Mouse (Mus musculus) lung, adult 2 months (tissue): ENCODE measurements at regions not wholly inside any gene's neighbourhood (a gene's known extent, or its start where the extent isn't known, plus 50 kb on each side); places are given as distances from the start of the nearest gene placed in this dataset.

Experiments used
- CTCF ChIP-seq: fragments of 200-500 bp; IDR thresholded peaks from 2 replicates; pipeline ENCODE4 v1.5.1; 2011; ENCODE audit warnings: mild to moderate bottlenecking, low read length, control low read depth; ENCODE audit not compliant: insufficient read depth
- POLR2A ChIP-seq: fragments of 200-500 bp; IDR thresholded peaks from 2 replicates; pipeline ENCODE4 v1.6.1; 2011; ENCODE audit warnings: low read depth, mild to moderate bottlenecking, control low read depth, low read length, borderline replicate concordance; ENCODE audit errors: extremely low read depth

DNA sequence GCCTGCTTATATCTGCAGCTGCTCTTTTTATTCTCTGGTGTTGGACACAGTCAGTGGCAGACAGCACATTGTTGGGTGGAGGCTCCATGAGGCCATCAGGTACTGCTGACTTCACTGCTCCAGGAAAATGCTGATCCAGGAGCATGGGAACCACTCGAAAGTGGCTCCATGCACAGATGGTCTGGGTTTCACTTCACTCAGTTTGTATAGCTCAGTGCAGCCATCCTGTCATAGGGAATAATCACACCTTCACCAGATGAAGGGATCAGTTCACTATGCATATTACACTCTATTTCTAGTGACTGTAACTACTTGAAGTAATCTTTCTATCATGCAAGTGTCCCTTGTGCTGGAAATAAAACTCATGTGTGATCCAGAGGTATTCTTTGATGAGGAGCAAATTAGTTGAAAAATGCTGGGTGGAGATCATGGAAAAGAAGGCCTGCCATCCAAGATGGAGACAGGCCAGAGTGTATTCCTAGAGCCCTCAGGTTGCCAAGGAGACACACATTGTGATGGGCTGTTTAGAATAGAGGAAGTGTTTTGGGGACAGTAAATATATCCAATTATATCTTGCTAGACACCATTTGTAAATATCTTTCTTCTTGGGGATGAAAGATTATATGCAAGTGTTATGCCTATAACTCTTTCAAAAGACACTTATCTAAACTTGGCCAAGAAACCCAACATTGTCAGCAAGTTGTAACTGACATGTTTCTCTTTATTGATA is 103.7 kb upstream of the Arhgap42 start:
- TF ChIP-seq CTCF (no peak), POLR2A (no peak)
